Mouse (Mus musculus): ENCODE measurements around the gene Igfbp6.

The Igfbp6 gene

GRCm38 (mm10) chr15:102108651-102109525 lies 35.3 kb upstream of the Igfbp6 start:
- in situ Hi-C loops (cut with MseI, MboI) = no loop called here

DNA sequence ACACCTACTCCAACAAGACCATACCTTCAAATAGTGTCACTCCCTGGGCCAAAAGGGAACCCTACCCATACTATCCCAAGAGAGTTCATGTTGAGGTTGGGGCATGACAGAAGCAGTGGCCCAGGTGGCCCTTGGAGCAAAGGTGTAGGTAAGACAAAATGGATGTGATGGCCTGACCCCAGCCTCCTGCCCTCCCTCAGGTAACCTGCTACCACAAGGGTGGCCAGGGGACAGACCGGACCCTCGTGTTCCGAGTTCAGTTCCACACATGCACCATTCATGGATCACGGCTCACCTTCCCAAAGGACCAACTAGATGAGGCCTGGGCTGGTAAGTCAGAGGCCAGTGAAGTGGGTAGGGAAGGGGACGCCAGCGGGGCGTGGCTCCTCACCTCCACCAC lies 33.9 kb upstream of the Igfbp6 start:
- in situ Hi-C loops (cut with MseI, MboI) = no loop called here

DNA sequence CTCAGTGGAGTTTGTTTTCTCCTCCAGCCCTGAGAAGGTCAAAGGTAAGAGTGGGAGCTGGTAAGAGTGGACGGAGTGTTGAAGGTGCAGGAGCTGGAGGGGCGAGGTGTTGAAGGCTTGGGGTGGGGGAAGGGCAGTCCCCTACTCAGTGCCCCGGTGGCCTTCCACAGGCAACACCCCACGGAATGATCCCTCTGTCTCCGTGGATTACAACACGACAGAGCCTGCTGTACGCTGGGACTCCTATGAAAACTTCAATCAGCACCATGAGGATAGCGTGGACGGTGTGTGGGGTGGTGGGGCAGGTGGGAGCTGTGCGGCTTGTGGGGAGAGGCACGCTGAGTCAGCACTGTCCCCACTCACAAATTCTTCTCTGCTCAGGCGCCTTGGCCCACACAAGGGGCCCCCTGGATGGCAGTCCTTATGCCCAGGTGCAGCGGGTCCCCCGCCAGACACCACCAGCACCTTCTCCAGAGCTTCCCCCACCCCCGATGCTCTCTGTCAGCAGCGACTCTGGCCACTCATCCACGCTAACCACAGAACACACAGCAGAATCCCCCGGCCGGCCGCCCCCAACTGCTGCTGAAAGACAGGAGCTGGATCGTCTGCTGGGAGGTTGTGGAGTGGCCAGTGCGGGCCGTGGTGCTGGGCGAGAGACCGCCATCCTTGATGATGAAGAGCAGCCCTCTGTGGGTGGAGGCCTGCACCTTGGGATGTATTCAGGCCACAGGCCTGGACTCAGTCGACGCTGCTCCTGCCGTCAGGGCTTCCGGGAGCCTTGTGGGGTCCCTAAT lies 33.3 kb upstream of the Igfbp6 start:
- in situ Hi-C loops (cut with MseI, MboI) = no loop called here

DNA sequence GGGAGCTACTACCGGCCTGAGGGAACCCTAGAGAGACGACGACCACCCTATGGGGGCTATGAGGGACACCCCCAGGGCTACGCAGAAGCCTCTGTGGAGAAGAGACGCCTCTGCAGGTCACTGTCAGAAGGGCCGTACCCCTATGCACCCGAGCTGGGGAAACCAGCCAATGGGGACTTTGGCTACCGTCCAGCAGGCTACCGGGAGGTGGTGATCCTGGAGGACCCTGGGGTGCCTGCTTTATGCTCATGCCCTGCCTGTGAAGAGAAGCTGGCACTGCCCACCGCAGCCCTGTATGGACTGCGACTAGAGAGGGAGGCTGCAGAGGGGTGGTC lies 32.7 kb upstream of the Igfbp6 start:
- in situ Hi-C loops (cut with MseI, MboI) = no loop called here

DNA sequence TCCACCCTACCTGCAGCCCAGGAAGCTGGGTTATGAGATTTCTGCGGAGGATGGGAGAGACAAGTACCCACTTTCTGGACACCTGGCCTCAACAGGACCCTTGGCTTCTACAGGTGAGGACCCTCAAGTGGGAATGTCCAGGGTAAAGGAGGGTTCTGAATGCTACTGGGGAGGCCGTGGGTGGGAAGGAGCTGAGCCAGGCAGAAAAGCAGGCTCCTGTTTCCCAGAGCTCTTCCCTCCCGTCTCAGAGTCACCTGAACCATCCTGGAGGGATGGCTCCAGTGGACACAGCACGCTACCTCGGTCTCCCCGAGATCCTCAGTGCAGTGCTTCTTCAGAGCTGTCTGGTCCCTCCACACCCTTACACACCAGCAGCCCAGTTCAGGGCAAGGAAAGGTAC lies 32.0 kb upstream of the Igfbp6 start:
- in situ Hi-C loops (cut with MseI, MboI) = no loop called here

DNA sequence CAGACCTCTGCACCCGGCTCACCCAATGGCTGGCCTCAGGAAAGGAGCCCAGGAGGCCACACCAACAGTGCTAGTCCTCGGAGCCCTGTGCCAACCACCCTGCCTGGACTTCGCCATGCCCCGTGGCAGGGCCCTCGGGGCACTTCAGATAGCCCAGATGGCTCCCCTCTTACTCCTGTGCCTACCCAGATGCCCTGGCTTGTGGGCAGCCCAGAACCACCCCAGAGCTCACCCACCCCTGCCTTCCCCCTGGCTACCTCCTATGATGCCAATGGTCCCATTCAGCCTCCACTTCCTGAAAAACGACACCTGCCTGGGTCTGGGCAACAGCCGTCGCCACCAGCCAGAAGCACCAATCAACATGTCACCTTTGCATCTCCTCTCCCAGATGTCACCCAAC lies 31.3 kb upstream of the Igfbp6 start:
- in situ Hi-C loops (cut with MseI, MboI) = no loop called here

- in situ Hi-C loops (cut with MseI, MboI) = no loop called here
These were observed 30.5 kb upstream of the Igfbp6 start for GRCm38 (mm10) chr15:102113674-102114073.

DNA sequence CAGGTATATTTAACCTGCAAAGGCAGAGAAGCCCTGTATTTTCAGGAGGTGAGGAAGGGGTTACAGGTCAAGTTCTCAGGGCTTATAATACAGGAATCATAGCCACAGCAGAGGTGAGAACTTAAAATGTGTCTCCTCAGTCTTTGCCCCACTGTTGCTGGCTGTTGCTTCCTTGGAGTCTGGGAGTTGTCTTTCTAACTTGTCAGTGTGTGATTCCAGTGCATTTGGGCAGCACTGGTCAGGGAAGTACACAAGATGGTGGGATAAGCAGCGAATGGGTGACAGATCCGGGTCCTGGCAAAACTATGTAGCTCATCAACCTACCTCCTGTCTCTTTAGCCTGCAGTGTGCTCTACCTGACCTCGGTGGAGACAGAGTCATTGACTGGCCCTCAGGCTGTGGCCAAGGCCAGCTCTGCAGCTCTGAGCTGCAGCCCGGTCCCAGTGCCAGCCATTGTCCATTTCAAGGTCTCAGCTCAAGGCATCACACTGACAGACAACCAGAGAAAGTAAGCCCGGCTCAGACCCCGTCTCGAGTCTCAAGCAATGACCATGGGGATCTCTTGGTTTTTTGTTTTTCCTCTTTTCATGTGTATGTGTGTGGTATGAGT lies 29.4 kb upstream of the Igfbp6 start:
- in situ Hi-C loops (cut with MseI, MboI) = no loop called here

DNA sequence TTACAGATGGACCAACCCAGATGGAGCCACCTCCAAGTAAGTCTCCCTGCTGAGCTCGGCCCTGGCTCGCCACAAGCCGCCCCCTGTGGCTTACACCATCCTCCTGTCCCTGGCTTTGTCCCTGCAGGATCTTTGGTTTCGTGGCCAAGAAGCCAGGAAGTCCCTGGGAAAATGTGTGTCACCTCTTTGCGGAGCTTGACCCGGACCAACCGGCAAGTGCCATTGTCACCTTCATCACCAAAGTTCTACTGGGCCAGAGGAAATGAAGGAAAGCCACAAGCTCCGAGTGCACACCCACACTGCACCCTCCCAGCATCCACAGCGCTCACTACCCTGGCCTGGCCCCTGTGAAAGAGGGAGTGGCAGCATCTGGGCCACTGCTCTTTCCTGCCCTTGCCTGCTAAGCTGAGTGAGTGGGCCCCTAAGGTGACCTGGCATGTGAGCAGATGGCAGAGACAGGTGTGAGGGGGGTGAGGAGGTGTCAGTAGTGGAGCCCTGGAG lies 28.4 kb upstream of the Igfbp6 start:
- in situ Hi-C loops (cut with MseI, MboI) = no loop called here

GRCm38 (mm10) chr15:102116753-102117415 lies 27.3 kb upstream of the Igfbp6 start:
- in situ Hi-C loops (cut with MseI, MboI) = no loop called here

DNA sequence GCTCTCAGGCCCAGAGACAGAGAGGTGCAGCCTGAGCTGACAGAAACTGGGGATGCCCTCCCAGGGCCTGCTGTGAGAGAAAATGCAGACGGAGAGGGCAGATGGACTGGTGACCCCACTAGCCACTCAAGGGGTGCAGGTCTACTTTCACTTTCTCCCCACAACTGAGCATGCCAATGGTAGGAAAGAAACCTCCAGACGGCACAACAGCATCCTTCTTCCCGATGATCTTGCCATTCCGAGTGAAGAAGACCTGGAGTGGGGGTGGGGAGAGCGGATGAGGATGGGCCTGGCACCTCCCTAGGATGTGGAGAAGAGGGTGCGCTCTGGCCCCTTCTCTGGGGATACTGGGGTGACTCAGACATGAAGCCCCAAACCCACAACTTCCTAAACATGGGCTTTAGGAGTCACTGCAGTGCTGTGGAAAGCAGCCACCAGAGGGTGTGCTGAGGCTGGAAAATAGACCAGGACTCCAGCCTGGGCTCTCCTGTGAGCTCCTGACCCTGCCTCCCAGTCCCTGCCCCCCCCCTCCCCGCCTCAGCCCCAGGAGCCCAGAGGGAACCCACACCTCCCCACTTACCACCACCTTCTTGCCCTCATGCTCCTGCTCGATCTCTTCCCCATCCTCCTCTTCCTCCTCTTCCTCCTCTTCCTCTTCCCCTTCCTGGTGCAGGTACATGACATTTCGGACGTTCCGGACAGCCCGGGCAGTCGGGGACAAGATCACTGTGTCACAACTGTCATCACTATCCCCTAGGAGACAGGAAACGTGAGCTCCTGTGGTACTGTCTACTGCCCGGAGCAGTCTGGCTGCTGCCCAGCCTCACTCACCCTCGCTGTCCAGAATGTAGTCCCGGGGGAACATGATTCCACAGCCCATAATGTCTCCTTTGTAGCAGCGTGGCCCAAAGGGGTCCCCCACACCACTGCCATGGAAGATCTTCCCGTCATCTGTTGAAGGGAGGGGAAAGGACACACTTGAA lies 26.4 kb upstream of the Igfbp6 start:
- in situ Hi-C loops (cut with MseI, MboI) = no loop called here

- in situ Hi-C loops (cut with MseI, MboI) = no loop called here
These were observed 25.6 kb upstream of the Igfbp6 start for GRCm38 (mm10) chr15:102118591-102118990.

DNA sequence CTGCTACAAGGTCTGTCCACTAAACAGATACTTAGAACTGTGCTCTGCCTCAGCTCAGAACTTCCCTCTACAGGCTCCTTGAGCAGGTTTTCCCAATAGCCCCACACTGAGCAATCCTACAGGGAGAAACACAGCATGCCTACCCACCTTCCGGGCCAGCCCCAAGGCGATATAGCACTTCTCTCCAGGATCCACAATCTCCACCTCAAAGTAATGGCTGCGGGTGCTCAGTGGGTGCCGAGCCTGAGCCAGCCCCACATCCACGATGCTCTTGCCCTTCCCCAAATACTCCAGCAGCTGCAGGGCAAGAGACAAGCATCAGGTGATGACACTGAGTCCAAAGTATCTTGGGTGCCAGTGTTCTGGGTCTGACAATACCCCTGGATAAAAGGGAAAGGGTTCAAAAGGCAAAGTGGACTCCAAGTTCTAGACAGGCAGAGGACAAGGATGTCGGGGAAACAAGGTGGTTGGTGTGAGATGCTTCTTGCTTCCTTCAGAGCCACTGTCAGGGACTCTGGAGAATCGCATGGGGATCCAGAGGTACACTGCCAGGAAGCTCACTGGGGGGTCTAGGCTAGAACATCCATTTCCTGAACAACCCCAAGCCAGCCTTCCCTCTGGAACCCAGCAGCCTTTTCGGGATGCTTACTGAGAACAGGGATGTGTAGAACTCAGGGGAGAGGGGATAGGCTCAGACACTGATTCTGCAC lies 24.9 kb upstream of the Igfbp6 start:
- in situ Hi-C loops (cut with MseI, MboI) = no loop called here

DNA sequence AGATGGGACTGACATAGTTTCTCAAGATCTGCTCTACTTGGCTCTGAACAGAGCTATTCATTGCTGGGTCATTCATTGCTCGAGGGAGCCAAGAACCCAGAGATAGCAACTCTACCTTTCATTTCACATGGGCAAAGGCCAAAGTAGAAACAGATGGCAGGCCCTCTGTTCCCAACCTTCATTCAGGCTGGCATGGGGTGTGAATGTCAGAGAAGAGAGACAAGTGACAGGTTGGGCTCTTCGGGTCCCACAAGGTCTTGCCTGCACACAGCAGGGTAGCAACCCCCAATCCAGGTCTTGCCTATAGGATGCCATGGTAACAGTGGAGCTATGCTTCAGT lies 24.4 kb upstream of the Igfbp6 start:
- in situ Hi-C loops (cut with MseI, MboI) = no loop called here

- in situ Hi-C loops (cut with MseI, MboI) = no loop called here
These were observed 23.6 kb upstream of the Igfbp6 start for GRCm38 (mm10) chr15:102120530-102120929.

GRCm38 (mm10) chr15:102126303-102126702 lies 17.9 kb upstream of the Igfbp6 start:
- in situ Hi-C loops (cut with MseI, MboI) = no loop called here

GRCm38 (mm10) chr15:102133314-102133713 lies 10.8 kb upstream of the Igfbp6 start:
- in situ Hi-C loops (cut with MseI, MboI) = no loop called here

DNA sequence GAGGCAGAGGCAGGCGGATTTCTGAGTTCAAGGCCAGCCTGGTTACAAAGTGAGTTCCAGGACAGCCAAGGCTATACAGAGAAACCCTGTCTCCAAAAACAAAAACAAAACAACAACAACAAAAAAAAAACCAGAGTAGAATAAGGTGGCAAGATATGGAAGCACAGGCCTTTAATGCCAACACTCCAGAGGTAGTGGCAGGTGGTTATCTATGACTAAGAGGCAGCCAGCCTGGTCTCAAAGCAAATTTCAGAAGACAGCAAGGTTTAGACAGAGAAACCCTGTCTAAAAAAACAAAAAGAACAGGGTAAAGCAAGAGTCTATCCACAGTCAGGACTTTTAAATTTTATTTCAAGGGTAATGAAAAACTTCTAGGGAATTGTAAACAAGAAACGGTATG lies 9.5 kb upstream of the Igfbp6 start:
- in situ Hi-C loops (cut with MseI, MboI) = no loop called here

- in situ Hi-C loops (cut with MseI, MboI) = no loop called here
These were observed 8.5 kb upstream of the Igfbp6 start for GRCm38 (mm10) chr15:102135522-102136128.

Measured in mouse trophoblast stem cell (cell line).